Mouse (Mus musculus): ENCODE measurements at regions not wholly inside any gene's neighbourhood (a gene's known extent, or its start where the extent isn't known, plus 50 kb on each side); places are given as distances from the start of the nearest gene placed in this dataset.

DNA sequence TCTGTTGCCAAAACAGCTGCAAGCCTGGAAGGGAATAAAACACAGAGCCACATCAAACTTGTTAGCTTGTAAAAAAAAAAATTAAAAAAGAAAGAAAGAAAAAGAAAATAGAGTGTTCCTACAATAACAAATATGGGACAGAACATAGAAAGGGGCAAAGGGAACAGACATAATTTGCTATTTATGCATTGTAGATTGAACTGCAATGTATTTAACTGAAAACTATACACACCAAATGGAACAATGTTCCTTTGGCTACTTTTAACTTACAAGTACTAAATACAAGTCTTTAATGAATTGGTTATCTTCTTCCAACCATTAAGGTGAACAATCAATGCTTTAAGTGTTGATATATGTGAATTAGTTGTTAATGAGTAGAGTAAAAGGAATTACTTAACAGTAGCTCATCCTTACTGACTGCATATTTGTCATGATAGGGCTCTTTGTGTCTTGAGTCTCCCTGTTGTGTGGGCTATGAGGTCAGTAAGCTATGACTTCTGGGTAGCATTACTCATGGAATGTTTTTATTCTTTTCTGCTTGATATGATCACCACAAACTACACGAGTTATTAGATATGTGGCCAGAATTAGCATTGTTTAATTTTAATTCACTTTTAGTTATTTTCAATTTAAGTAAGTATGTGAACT, 597.0 kb upstream of the Megf9 start:
- Histone ChIP-seq H3K27ac (no peak overlapping the region), H3K9me3 (replicated peaks) (no peaks in the 10 kb centered on the region), H3K4me2 (replicated peaks) (no peak overlapping the region), H3K36me3 (no peaks in the 10 kb centered on the region), H3K4me1 (no peaks in the 10 kb centered on the region), H3K4me3 (no peak overlapping the region), H3K9ac (no peak overlapping the region), H3K27me3 (no peaks in the 10 kb centered on the region)
- 32% methylated on average over 1 of the region's 1 CpGs for WGBS
- no peak for ATAC-seq (ENCODE audit: low FRiP score)

DNA sequence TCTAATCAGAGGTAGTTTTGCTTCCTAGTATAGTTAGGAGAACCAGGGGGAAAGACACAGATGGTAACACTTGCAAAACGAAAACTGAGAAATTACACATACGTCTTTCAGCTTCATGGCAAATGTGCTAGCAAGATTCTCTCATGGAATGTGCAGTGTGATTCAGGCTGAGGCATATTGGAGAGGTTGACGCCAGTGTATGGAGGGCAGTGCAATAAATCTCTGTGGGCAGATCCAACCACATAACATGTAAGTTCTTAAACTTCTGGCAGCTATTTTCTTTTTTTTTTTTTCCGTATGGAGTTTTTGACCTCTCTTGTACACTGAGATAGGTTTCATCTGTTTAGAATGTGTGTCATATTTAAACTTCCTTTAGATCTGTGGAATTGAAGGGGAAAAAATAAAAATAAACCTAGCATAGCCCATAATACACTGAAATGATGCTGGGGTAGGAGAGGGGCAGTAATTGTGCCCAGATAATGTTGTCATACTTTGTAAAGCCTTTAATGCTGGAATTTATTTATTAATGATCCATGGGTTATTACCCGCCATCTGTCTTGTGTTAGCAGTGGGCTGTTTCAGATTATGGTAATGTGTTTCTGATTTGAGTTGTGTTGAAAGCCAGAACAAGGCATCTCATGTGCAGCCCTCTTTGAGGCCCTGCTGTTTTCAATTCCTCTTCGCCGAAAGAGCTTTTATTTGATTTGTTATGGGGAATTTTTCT, 596.3 kb upstream of the Megf9 start:
- H3K27me3 ChIP-seq = no peaks in the 10 kb centered on the region
- no peak overlapping the region for H3K4me3 ChIP-seq
- WGBS = 31% methylated on average over 7 of the region's 7 CpGs
- no peaks in the 10 kb centered on the region for H3K36me3 ChIP-seq
- no peak overlapping the region for H3K9ac ChIP-seq
- H3K27ac ChIP-seq = no peak overlapping the region
- peak; percentile 84 for ATAC-seq (ENCODE audit: low FRiP score)
- no peaks in the 10 kb centered on the region for H3K4me1 ChIP-seq
- no peak overlapping the region for H3K4me2 ChIP-seq (replicated peaks)
- no peaks in the 10 kb centered on the region for H3K9me3 ChIP-seq (replicated peaks)

DNA sequence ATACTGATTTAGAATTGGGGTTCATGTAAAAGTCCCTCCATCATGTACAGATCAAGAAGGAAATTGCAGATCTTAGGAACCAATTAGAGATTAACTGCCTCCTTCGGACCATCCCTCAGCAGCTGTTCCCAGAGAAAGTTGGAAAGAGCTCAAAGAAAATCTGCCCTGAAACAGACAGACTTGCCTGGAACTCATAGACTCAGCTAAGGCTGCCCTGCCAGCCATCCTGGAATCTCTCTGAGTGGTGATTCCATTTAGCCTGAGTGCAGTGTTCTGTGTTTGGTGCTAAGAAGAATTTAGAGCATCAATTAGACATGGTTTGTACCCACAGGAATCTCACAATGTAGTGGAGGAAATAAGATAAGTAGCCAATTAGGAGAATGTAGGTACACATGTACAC, 594.5 kb upstream of the Megf9 start:
- Histone ChIP-seq H3K4me3 (no peak overlapping the region), H3K4me1 (no peaks in the 10 kb centered on the region), H3K36me3 (no peaks in the 10 kb centered on the region), H3K4me2 (replicated peaks) (no peak overlapping the region), H3K27me3 (no peaks in the 10 kb centered on the region), H3K9ac (no peak overlapping the region), H3K27ac (no peak overlapping the region), H3K9me3 (replicated peaks) (no peaks in the 10 kb centered on the region)
- WGBS = 66% methylated on average over 1 of the region's 1 CpGs
- no peak for ATAC-seq (ENCODE audit: low FRiP score)

Data from hindbrain, embryonic 12.5 days (tissue).